In genomic region chr2:110138096-110138495, GRCm38 (mm10) we compare ENCODE assay signal across 18 mouse cellular contexts.
"Had no signal": no experiment of that assay in that cellular context is flagged by ENCODE, and none has a peak within 500 bp of the region (broad histone marks: within the 10 kb centered on the region; RNA-seq: fewer than 3 reads in every experiment).

No protein-coding gene starts in this region.

- ATAC-seq: midbrain, embryonic 16.5 days had no signal

- H3K9me3 ChIP-seq: midbrain, embryonic 10.5 days; midbrain, embryonic 12.5 days; neural tube, embryonic 13.5 days; neural tube, embryonic 15.5 days had no signal

- DNase-seq: lung, embryonic 14.5 days; lung, postnatal 10 days; lung, postnatal 4 days; midbrain, embryonic 14.5 days; retina, postnatal 1 day; right cerebral cortex, adult 18-20 months; right cerebral cortex, postnatal 25 days; right cerebral cortex, postnatal 4 days; spleen, adult 18-20 months; thymus, adult 18-20 months; thymus, postnatal 14 days; thymus, postnatal 36 days had no signal

- H3K4me1 ChIP-seq: midbrain, embryonic 10.5 days; midbrain, embryonic 12.5 days; neural tube, embryonic 13.5 days; neural tube, embryonic 15.5 days had no signal

- H3K27ac ChIP-seq: midbrain, embryonic 10.5 days; midbrain, embryonic 12.5 days; neural tube, embryonic 13.5 days; neural tube, embryonic 15.5 days had no signal

- H3K36me3 ChIP-seq: midbrain, embryonic 10.5 days; midbrain, embryonic 12.5 days; neural tube, embryonic 13.5 days; neural tube, embryonic 15.5 days had no signal

- H3K4me3 ChIP-seq: midbrain, embryonic 10.5 days; midbrain, embryonic 12.5 days; myocyte; neural tube, embryonic 13.5 days; neural tube, embryonic 15.5 days had no signal

- H3K27me3 ChIP-seq: midbrain, embryonic 12.5 days; neural tube, embryonic 13.5 days; neural tube, embryonic 15.5 days had no signal

- H3K9ac ChIP-seq: lung, embryonic 14.5 days; midbrain, embryonic 12.5 days; neural tube, embryonic 13.5 days; neural tube, embryonic 15.5 days had no signal

- H3K4me2 ChIP-seq: lung, embryonic 14.5 days; midbrain, embryonic 12.5 days; neural tube, embryonic 13.5 days; neural tube, embryonic 15.5 days had no signal
